Mouse (Mus musculus): ENCODE data around the gene Olfr853. TPM values are rescaled to one million over a fixed set of nuclear protein-coding genes. Genes with fewer than 3 reads are reported as not detected.

Olfr853 gene
- total RNA-seq (2014; rRNA removed) (not detected in 2 replicates), polyA plus RNA-seq (2015; fragmentation: Nextera tagmentation; extraction: Ambion mirVana) (not detected in 2 replicates)

DNA sequence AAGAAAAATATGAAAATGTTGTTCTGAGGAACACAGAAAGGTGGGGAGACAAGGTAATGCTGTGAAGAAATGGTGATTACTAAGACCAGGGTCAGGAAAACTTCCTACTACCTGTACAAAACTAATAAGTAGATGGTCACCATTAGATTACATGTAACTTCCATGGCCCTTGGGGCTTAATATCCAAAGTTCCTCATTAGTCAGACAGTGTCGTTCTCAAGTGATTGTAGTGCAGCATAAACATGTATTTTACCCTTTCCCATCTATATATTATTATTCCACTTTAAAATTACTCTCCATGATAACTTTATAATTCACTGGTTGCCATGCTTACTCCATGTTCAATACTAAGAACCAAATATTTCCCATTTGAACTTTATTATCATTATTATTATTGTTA lies at the start of gene Olfr853:
Gene Olfr853, minus strand, starts transcription at position 101 of the 400 bp plus-strand sequence.
- Histone ChIP-seq H3K4me1 (ENCODE audit: insufficient read depth, low read length) (no peaks in the 10 kb centered on the region), H3K9me3 (ENCODE audit: low read length) (peaks cover 12% of the 10 kb centered on the region; the same call in 1 of the 2 replicates), H3K36me3 (ENCODE audit: insufficient read depth, low read length) (no peaks in the 10 kb centered on the region), H3K27me3 (ENCODE audit: insufficient read depth, low read length) (no peaks in the 10 kb centered on the region), H3K27ac (ENCODE audit: low read depth, low read length) (no peak within 1 kb of the TSS), H3K4me2 (ENCODE audit: low read depth, low read length, poor library complexity, severe bottlenecking) (no peak within 1 kb of the TSS), H3K9ac (replicated peaks; ENCODE audit: low read length, poor library complexity, severe bottlenecking) (no peak within 1 kb of the TSS), H3K4me3 (ENCODE audit: low read depth, low read length) (no peak within 1 kb of the TSS)
- DNase-seq (ENCODE audit: low spot score): no peak
- TF ChIP-seq CTCF (IDR thresholded peaks at IDR 0.05): no peak
- no peak for ATAC-seq (ENCODE audit: low FRiP score)
- WGBS: 67% methylated on average over 1 of the region's 1 CpGs

DNA sequence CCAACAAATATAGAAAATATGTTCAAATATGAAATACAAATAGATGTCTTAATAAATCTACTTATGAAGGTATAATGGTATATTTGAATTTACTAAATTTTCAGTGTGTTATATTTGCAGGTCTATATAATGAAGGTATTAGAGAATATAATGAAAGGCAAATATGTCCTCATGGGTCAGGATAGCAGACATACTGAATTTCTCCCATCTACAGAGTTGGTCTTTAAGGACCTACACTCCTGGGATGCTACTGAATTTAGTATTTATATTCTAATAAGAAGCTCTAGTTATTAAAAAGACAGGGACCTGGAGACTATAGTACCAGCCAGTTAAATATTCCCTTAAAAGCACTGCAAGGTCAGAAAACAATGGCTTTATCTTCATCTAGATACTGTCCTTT lies 41.4 kb upstream of the Olfr853 start, which contains the start of gene Olfr855:
Gene Olfr855, plus strand, starts transcription at position 301 of the 400 bp plus-strand sequence.
- Histone ChIP-seq H3K4me2 (ENCODE audit: low read depth, low read length, poor library complexity, severe bottlenecking) (no peak within 1 kb of the TSS), H3K4me3 (ENCODE audit: low read depth, low read length) (no peak within 1 kb of the TSS), H3K4me1 (ENCODE audit: insufficient read depth, low read length) (no peaks in the 10 kb centered on the region), H3K27me3 (ENCODE audit: insufficient read depth, low read length) (no peaks in the 10 kb centered on the region), H3K36me3 (ENCODE audit: insufficient read depth, low read length) (no peaks in the 10 kb centered on the region), H3K27ac (ENCODE audit: low read depth, low read length) (no peak within 1 kb of the TSS), H3K9ac (replicated peaks; ENCODE audit: low read length, poor library complexity, severe bottlenecking) (no peak within 1 kb of the TSS), H3K9me3 (ENCODE audit: low read length) (0 out of 2 replicates have a peak, but pooled peaks cover 15% of the 10 kb centered on the region)
- DNase-seq (ENCODE audit: low spot score) (no peak), ATAC-seq (ENCODE audit: low FRiP score) (no peak)
- no peak for TF ChIP-seq CTCF (IDR thresholded peaks at IDR 0.05)

DNA sequence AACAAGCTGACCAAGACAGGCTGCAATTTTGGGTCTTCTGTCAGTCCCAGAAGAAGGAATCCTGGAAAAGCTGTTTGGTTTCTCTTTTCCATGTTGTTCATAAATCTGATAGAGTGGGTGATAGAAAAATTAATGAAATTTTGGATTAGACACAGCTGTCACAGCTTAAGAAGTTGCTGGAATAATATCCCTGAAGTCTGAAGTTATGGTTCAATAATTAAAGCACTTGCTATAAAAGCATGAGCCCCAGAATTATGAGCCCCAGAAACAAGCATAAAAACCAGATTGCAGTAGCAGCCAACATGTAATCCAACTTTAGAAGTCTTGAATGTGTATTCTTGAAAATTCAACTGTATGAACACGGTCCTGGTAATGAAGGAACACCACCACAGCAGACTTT lies 26.4 kb upstream of the Olfr853 start, which contains the start of gene Olfr854:
Gene Olfr854, minus strand, starts transcription at position 101 of the 400 bp plus-strand sequence.
- no peaks in the 10 kb centered on the region for H3K36me3 ChIP-seq (ENCODE audit: insufficient read depth, low read length)
- no peaks in the 10 kb centered on the region for H3K27me3 ChIP-seq (ENCODE audit: insufficient read depth, low read length)
- no peak within 1 kb of the TSS for H3K4me3 ChIP-seq (ENCODE audit: low read depth, low read length)
- no peak within 1 kb of the TSS for H3K9ac ChIP-seq (replicated peaks; ENCODE audit: low read length, poor library complexity, severe bottlenecking)
- H3K27ac ChIP-seq (ENCODE audit: low read depth, low read length): no peak within 1 kb of the TSS
- no peaks in the 10 kb centered on the region for H3K4me1 ChIP-seq (ENCODE audit: insufficient read depth, low read length)
- no peak for TF ChIP-seq CTCF (IDR thresholded peaks at IDR 0.05)
- WGBS: 63% methylated on average over 1 of the region's 1 CpGs
- H3K4me2 ChIP-seq (ENCODE audit: low read depth, low read length, poor library complexity, severe bottlenecking): no peak within 1 kb of the TSS
- H3K9me3 ChIP-seq (ENCODE audit: low read length): 0 out of 2 replicates have a peak, but pooled peaks cover 7% of the 10 kb centered on the region
- DNase-seq (ENCODE audit: low spot score) (no peak), ATAC-seq (ENCODE audit: low FRiP score) (no peak)

DNA sequence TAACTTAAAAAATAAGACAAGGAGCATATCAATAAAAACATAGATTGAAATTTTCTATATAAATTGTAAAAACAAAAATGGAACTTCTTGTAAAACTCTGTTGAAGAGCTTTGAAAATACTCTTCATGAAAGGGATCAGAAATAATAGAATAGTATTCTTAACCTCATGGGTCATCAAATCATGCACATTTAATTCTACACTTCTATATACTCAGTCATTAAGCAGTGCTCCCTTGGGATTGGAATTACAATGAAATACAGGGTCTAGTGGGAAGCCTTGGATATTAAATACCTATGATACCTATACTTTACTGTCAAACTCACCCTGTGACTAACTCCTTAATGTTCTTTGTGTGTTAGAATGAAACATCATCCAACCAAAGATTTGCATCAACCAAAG lies 47.9 kb downstream of the Olfr853 start, which contains the start of gene Olfr851:
Gene Olfr851, plus strand, starts transcription at position 301 of the 400 bp plus-strand sequence.
- TF ChIP-seq CTCF (IDR thresholded peaks at IDR 0.05): no peak
- Histone ChIP-seq H3K27ac (ENCODE audit: low read depth, low read length) (no peak within 1 kb of the TSS), H3K36me3 (ENCODE audit: insufficient read depth, low read length) (no peaks in the 10 kb centered on the region), H3K9ac (replicated peaks; ENCODE audit: low read length, poor library complexity, severe bottlenecking) (no peak within 1 kb of the TSS), H3K4me1 (ENCODE audit: insufficient read depth, low read length) (no peaks in the 10 kb centered on the region), H3K27me3 (ENCODE audit: insufficient read depth, low read length) (no peaks in the 10 kb centered on the region), H3K9me3 (ENCODE audit: low read length) (peaks cover 18% of the 10 kb centered on the region; the same call in 1 of the 2 replicates), H3K4me3 (ENCODE audit: low read depth, low read length) (no peak within 1 kb of the TSS), H3K4me2 (ENCODE audit: low read depth, low read length, poor library complexity, severe bottlenecking) (no peak within 1 kb of the TSS)
- no peak for DNase-seq (ENCODE audit: low spot score)
- ATAC-seq (ENCODE audit: low FRiP score): no peak

Other genes starting within 250 kb of the Olfr853 start
- gene Olfr844, start 224.7 kb downstream of the Olfr853 start, total RNA-seq (2014; rRNA removed): not detected in 2 replicates
- gene Olfr844, start 224.7 kb downstream of the Olfr853 start, polyA plus RNA-seq (2015; fragmentation: Nextera tagmentation; extraction: Ambion mirVana): not detected in 2 replicates
- not detected in 2 replicates for gene Olfr845, start 204.6 kb downstream of the Olfr853 start, total RNA-seq (2014; rRNA removed)
- not detected in 2 replicates for gene Olfr845, start 204.6 kb downstream of the Olfr853 start, polyA plus RNA-seq (2015; fragmentation: Nextera tagmentation; extraction: Ambion mirVana)
- not detected in 2 replicates for gene Olfr846, start 177.1 kb downstream of the Olfr853 start, total RNA-seq (2014; rRNA removed)
- not detected in 2 replicates for gene Olfr846, start 177.1 kb downstream of the Olfr853 start, polyA plus RNA-seq (2015; fragmentation: Nextera tagmentation; extraction: Ambion mirVana)
- not detected in 2 replicates for gene Olfr847, start 162.4 kb downstream of the Olfr853 start, total RNA-seq (2014; rRNA removed)
- gene Olfr847, start 162.4 kb downstream of the Olfr853 start, polyA plus RNA-seq (2015; fragmentation: Nextera tagmentation; extraction: Ambion mirVana): not detected in 2 replicates
- not detected in 2 replicates for gene Olfr849, start 100.8 kb downstream of the Olfr853 start, total RNA-seq (2014; rRNA removed)
- gene Olfr849, start 100.8 kb downstream of the Olfr853 start, polyA plus RNA-seq (2015; fragmentation: Nextera tagmentation; extraction: Ambion mirVana): not detected in 2 replicates
- not detected in 2 replicates for gene Olfr850, start 62.8 kb downstream of the Olfr853 start, total RNA-seq (2014; rRNA removed)
- gene Olfr850, start 62.8 kb downstream of the Olfr853 start, polyA plus RNA-seq (2015; fragmentation: Nextera tagmentation; extraction: Ambion mirVana): not detected in 2 replicates
- gene Olfr851, start 47.8 kb downstream of the Olfr853 start, total RNA-seq (2014; rRNA removed): not detected in 2 replicates
- not detected in 2 replicates for gene Olfr851, start 47.8 kb downstream of the Olfr853 start, polyA plus RNA-seq (2015; fragmentation: Nextera tagmentation; extraction: Ambion mirVana)
- gene Olfr854, start 26.3 kb upstream of the Olfr853 start, total RNA-seq (2014; rRNA removed): not detected in 2 replicates
- gene Olfr854, start 26.3 kb upstream of the Olfr853 start, polyA plus RNA-seq (2015; fragmentation: Nextera tagmentation; extraction: Ambion mirVana): not detected in 2 replicates
- not detected in 2 replicates for gene Olfr855, start 41.5 kb upstream of the Olfr853 start, total RNA-seq (2014; rRNA removed)
- gene Olfr855, start 41.5 kb upstream of the Olfr853 start, polyA plus RNA-seq (2015; fragmentation: Nextera tagmentation; extraction: Ambion mirVana): not detected in 2 replicates
- gene Zfp317, start 81.0 kb upstream of the Olfr853 start, total RNA-seq (2014; rRNA removed): 40.3 and 54.4 TPM in 2 replicates
- gene Zfp317, start 81.0 kb upstream of the Olfr853 start, polyA plus RNA-seq (2015; fragmentation: Nextera tagmentation; extraction: Ambion mirVana): 22.1 and 22.9 TPM in 2 replicates
- gene Olfr857, start 168.4 kb upstream of the Olfr853 start, total RNA-seq (2014; rRNA removed): not detected in 2 replicates
- not detected in 2 replicates for gene Olfr857, start 168.4 kb upstream of the Olfr853 start, polyA plus RNA-seq (2015; fragmentation: Nextera tagmentation; extraction: Ambion mirVana)
- gene Olfr58, start 239.2 kb upstream of the Olfr853 start, total RNA-seq (2014; rRNA removed): not detected in 2 replicates
- not detected in 2 replicates for gene Olfr58, start 239.2 kb upstream of the Olfr853 start, polyA plus RNA-seq (2015; fragmentation: Nextera tagmentation; extraction: Ambion mirVana)

Measured in midbrain, postnatal 0 days (tissue).